19 mouse cellular contexts compared by ENCODE assay signal in the genomic region with DNA sequence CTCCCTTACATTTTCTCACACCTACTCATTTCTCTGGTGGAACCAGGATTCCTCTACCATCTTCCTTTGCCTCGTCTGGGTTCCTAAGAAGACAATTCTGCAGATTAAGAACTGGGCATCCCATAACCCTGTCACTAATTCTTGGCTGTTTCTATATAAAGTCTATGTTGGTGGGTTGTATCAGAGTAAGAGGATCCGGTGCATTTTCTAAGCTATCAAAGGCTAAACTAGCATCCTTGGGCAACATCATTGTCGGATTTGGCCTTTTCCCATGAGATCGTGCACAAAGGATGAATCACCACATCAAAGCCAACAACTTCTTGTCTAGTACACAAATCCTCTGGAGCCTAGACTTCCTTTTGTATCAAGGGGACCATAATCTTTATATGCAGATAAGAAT.
DNase-seq lines count a peak whose midpoint lies in the region; ATAC-seq and TF ChIP-seq lines count a peak whose summit lies in the region.
"Had no signal": no experiment of that assay in that cellular context is flagged by ENCODE, and none has a peak within 500 bp of the region (broad histone marks: within the 10 kb centered on the region; RNA-seq: fewer than 3 reads in every experiment).

No protein-coding gene starts in this region.

- no peaks in the 10 kb centered on the region for H3K79me2 ChIP-seq in heart, adult 2 months (replicated peaks; ENCODE audit: control insufficient read depth, insufficient read depth, low read length)

- no peak for TF ChIP-seq EP300 in heart, adult 2 months (IDR thresholded peaks at IDR 0.05; ENCODE audit: insufficient read depth, low read depth, low read length)
- no peak for TF ChIP-seq EP300 in heart, postnatal 0 days (IDR thresholded peaks at IDR 0.05; ENCODE audit: low read depth)

- H3K36me3 ChIP-seq in heart, embryonic 12.5 days: no peaks in the 10 kb centered on the region
- no peaks in the 10 kb centered on the region for H3K36me3 ChIP-seq in heart, adult 2 months (ENCODE audit: control insufficient read depth, insufficient read depth, low read length)
- no peaks in the 10 kb centered on the region for H3K36me3 ChIP-seq in heart, postnatal 0 days (replicated peaks; ENCODE audit: control insufficient read depth, insufficient read depth, low read length)
- H3K36me3 ChIP-seq: embryonic facial prominence, embryonic 13.5 days; hindbrain, embryonic 15.5 days had no signal

- intact Hi-C loops in heart, adult 2 months (cut with DNase I): no loop called here

- no peak for ATAC-seq in heart, embryonic 12.5 days (ENCODE audit: insufficient number of reproducible peaks, low FRiP score)
- no peak for ATAC-seq in heart, postnatal 0 days (ENCODE audit: insufficient read depth, low read depth)
- ATAC-seq: forebrain, embryonic 13.5 days; forebrain, postnatal 0 days; intestine, embryonic 16.5 days had no signal

- H3K27ac ChIP-seq in heart, embryonic 12.5 days (ENCODE audit: poor library complexity, severe bottlenecking): peak overlapping the region; percentile 58; the same call in 1 of the 2 replicates
- no peak overlapping the region for H3K27ac ChIP-seq in heart, adult 2 months
- H3K27ac ChIP-seq in heart, postnatal 0 days (ENCODE audit: low read depth): peak overlapping the region; percentile 25; the same call in 1 of the 2 replicates
- peak overlapping the region; percentile 84 for H3K27ac ChIP-seq in embryonic fibroblast, embryonic 13.5 days (ENCODE audit: insufficient read depth, low read length)
- H3K27ac ChIP-seq: embryonic facial prominence, embryonic 13.5 days; forebrain, embryonic 13.5 days; hindbrain, embryonic 15.5 days; kidney, postnatal 0 days had no signal

- peak; percentile 21 to 65 for DNase-seq in adrenal gland, adult (ENCODE audit: inconsistent age in 2 of 2, low spot score in 1 of 2)
- DNase-seq in adrenal gland, postnatal 25 days: no peak
- no peak for DNase-seq in heart, adult 2 months
- no peak for DNase-seq in heart, postnatal 0 days (ENCODE audit: low spot score)
- no peak for DNase-seq in heart, adult 11 months
- no peak for DNase-seq in embryo, embryonic 10.5 days (ENCODE audit: low spot score)
- DNase-seq: cerebellum, adult 11-12 months; cerebellum, adult 9-10 months; cerebellum, postnatal 25 days; forebrain, postnatal 0 days; gastrocnemius, postnatal 25 days; kidney, adult 8-10 months had no signal

- no peak overlapping the region for H3K4me2 ChIP-seq in heart, embryonic 12.5 days
- no peak overlapping the region for H3K4me2 ChIP-seq in heart, postnatal 0 days (ENCODE audit: low read depth, low read length)
- H3K4me2 ChIP-seq: embryonic facial prominence, embryonic 13.5 days; forebrain, embryonic 13.5 days; hindbrain, embryonic 15.5 days had no signal

- no peak overlapping the region for H3K4me3 ChIP-seq in heart, embryonic 12.5 days
- no peak overlapping the region for H3K4me3 ChIP-seq in heart, adult 2 months
- H3K4me3 ChIP-seq in heart, postnatal 0 days (ENCODE audit: low read depth, low read length): no peak overlapping the region
- no peak overlapping the region for H3K4me3 ChIP-seq in embryonic fibroblast, embryonic 13.5 days (ENCODE audit: insufficient read depth, low read length)
- H3K4me3 ChIP-seq: embryonic facial prominence, embryonic 13.5 days; forebrain, embryonic 13.5 days; hindbrain, embryonic 15.5 days had no signal

- H3K9me3 ChIP-seq in heart, embryonic 12.5 days (replicated peaks): no peaks in the 10 kb centered on the region
- H3K9me3 ChIP-seq in heart, postnatal 0 days (replicated peaks; ENCODE audit: control insufficient read depth, low read length): no peaks in the 10 kb centered on the region
- H3K9me3 ChIP-seq: embryonic facial prominence, embryonic 13.5 days; forebrain, embryonic 13.5 days; hindbrain, embryonic 15.5 days had no signal

- peaks cover 26% of the 10 kb centered on the region for H3K4me1 ChIP-seq in heart, embryonic 12.5 days (replicated peaks)
- H3K4me1 ChIP-seq in heart, adult 2 months (ENCODE audit: control insufficient read depth, insufficient read depth, low read length): peaks cover 4% of the 10 kb centered on the region; the same call in 1 of the 2 replicates
- peaks cover 15% of the 10 kb centered on the region for H3K4me1 ChIP-seq in heart, postnatal 0 days (ENCODE audit: control insufficient read depth, insufficient read depth)
- H3K4me1 ChIP-seq in embryonic fibroblast, embryonic 13.5 days (ENCODE audit: control insufficient read depth, insufficient read depth, low read length): peaks cover 18% of the 10 kb centered on the region
- H3K4me1 ChIP-seq: hindbrain, embryonic 15.5 days had no signal

- no peak overlapping the region for H3K9ac ChIP-seq in heart, embryonic 12.5 days
- no peak overlapping the region for H3K9ac ChIP-seq in heart, adult 2 months (ENCODE audit: low read depth, low read length)
- H3K9ac ChIP-seq in heart, postnatal 0 days (replicated peaks; ENCODE audit: low read depth, low read length): no peak overlapping the region
- H3K9ac ChIP-seq: embryonic facial prominence, embryonic 13.5 days; forebrain, embryonic 13.5 days; forebrain, postnatal 0 days; hindbrain, embryonic 15.5 days had no signal

- no peaks in the 10 kb centered on the region for H3K27me3 ChIP-seq in heart, embryonic 12.5 days (replicated peaks)
- no peaks in the 10 kb centered on the region for H3K27me3 ChIP-seq in heart, adult 2 months (ENCODE audit: control insufficient read depth, insufficient read depth, low read length)
- no peaks in the 10 kb centered on the region for H3K27me3 ChIP-seq in heart, postnatal 0 days (ENCODE audit: control insufficient read depth, insufficient read depth, low read length)
- H3K27me3 ChIP-seq: embryonic facial prominence, embryonic 13.5 days; forebrain, embryonic 13.5 days; hindbrain, embryonic 15.5 days had no signal

- TF ChIP-seq CTCF in heart, adult 2 months (IDR thresholded peaks at IDR 0.05): no peak
- TF ChIP-seq CTCF in heart, postnatal 0 days (IDR thresholded peaks at IDR 0.05; ENCODE audit: low read depth): no peak
- TF ChIP-seq CTCF in embryonic fibroblast, embryonic 13.5 days (IDR thresholded peaks at IDR 0.05; ENCODE audit: borderline replicate concordance, insufficient read depth, low read length): no peak

- TF ChIP-seq POLR2A in heart, adult 2 months (IDR thresholded peaks at IDR 0.05; ENCODE audit: insufficient read depth, low read depth, low read length): no peak
- TF ChIP-seq POLR2A in embryonic fibroblast, embryonic 13.5 days (IDR thresholded peaks at IDR 0.05; ENCODE audit: low read depth, low read length): no peak

- 79% methylated on average over 4 of the region's 4 CpGs for WGBS in heart, embryonic 12.5 days
- WGBS in heart, adult 2 months: 71% methylated on average over 4 of the region's 4 CpGs
- WGBS in heart, postnatal 0 days: 79% methylated on average over 4 of the region's 4 CpGs

Comparison
In these comparisons a context has a peak if more than half of its experiments do, and no peak if none do; other contexts are left out.
1. DNase-seq: peak in adrenal gland, adult (2 of 2); none in adrenal gland, postnatal 25 days (single experiment), heart, adult 2 months (0 of 2), heart, postnatal 0 days (single experiment), heart, adult 11 months (single experiment) and embryo, embryonic 10.5 days (single experiment).